Mouse (Mus musculus): ENCODE measurements around the gene Fzd5.
A peak's percentile ranks its signal among the peaks of the same experiment; 100 is the strongest.

Fzd5 gene

DNA sequence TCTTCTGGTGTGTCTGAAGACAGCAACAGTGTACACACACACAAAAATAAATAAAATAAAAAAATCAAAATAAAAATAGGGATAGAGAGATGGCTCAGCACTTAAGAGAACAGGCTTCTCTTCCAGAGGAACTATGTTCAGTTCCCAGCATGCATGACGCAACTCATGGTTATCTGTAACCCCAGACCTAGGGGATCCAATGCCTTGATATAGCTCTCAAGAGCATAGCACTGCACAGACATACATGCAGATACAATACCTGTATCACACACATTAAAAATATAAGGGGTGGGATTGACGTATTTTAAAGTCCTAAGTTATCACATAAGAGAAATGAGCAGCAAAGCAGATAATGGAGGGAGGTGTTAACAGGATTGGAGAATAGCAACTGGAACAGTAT is 53.1 kb downstream of the Fzd5 start:
- no peak for DNase-seq (ENCODE audit: low spot score in 2 of 2)

DNA sequence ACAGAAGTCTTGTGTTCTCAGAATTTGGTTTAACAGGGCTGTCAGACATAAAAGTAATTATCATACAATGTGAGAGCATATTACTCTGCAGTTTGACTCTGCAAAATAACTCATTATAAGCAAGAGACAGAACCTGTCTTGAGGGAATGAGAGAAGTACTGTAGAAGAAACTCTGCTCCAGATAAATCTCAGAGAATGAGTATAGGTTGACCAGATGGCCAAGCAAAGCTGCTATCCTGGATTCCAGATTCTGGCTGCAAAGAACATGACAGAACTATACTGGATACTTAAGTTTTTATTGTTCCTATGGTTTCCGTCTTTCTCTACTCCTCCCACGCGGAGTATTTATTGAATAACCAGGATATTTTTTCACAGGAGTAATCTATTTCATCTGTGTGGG is 54.5 kb downstream of the Fzd5 start:
- peak; percentile 9 to 28 for DNase-seq (ENCODE audit: low spot score in 2 of 2)

DNA sequence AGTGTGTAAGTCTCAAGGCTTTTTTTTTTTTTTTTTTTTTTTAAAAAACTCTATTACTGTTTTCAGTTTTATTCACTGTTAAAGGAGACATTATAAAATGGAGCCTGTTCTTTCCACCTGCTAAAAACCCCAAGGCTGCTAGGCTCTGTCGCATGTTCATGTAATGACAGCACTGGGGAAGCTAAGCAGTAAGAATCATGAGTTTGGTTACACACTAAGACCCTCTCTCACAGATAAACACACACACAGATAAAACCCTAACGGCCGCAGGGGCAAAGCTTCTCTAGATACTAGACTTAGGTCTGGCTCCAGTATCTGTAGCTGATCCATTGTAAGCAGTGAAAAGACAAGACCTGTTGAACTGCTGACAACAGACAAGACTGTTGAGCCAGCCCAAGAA is 56.1 kb downstream of the Fzd5 start:
- no peak for DNase-seq (ENCODE audit: low spot score in 2 of 2)

Data from left cerebral cortex, adult 9 months (tissue).